Mouse (Mus musculus): Measurements from ENCODE around the gene Naa50. TPM values are rescaled to one million over a fixed set of nuclear protein-coding genes. Genes with fewer than 3 reads are reported as not detected.
A peak's percentile ranks its signal among the peaks of the same experiment; 100 is the strongest.

Gene Naa50
- polyA plus RNA-seq, 1 experiment from 2014 or later: 121 TPM

- Histone ChIP-seq H3K4me3 (replicated peaks) (peak overlapping the region; percentile 17), H3K27me3 (no peaks in the 10 kb centered on the region), H3K4me2 (peak overlapping the region; percentile 57), H3K9me3 (no peaks in the 10 kb centered on the region), H3K4me1 (replicated peaks) (peaks cover 13% of the 10 kb centered on the region), H3K36me3 (peaks cover 3% of the 10 kb centered on the region; the same call in 1 of the 2 replicates), H3K9ac (replicated peaks) (no peak overlapping the region), H3K27ac (no peak overlapping the region)
- 64% methylated on average over 6 of the region's 6 CpGs for WGBS
- no peak for ATAC-seq (ENCODE audit: insufficient number of reproducible peaks, insufficient read depth, low FRiP score, low TSS enrichment, low read depth)
Observed at GRCm38 (mm10) chr16:44141483-44141882, 1.9 kb downstream of the Naa50 start.

GRCm38 (mm10) chr16:44149002-44149767, 9.6 kb downstream of the Naa50 start:
- Histone ChIP-seq H3K4me2 (no peak overlapping the region), H3K27me3 (no peaks in the 10 kb centered on the region), H3K36me3 (peaks cover 3% of the 10 kb centered on the region; the same call in 1 of the 2 replicates), H3K9ac (replicated peaks) (no peak overlapping the region), H3K9me3 (no peaks in the 10 kb centered on the region), H3K4me1 (replicated peaks) (no peaks in the 10 kb centered on the region), H3K27ac (no peak overlapping the region), H3K4me3 (replicated peaks) (no peak overlapping the region)
- 86% methylated on average over 1 of the region's 1 CpGs for WGBS
- no peak for ATAC-seq (ENCODE audit: insufficient number of reproducible peaks, insufficient read depth, low FRiP score, low TSS enrichment, low read depth)

- Histone ChIP-seq H3K4me2 (no peak overlapping the region), H3K27me3 (no peaks in the 10 kb centered on the region), H3K9ac (replicated peaks) (no peak overlapping the region), H3K4me3 (replicated peaks) (no peak overlapping the region), H3K4me1 (replicated peaks) (no peaks in the 10 kb centered on the region), H3K27ac (no peak overlapping the region), H3K9me3 (no peaks in the 10 kb centered on the region), H3K36me3 (peaks cover 21% of the 10 kb centered on the region)
- WGBS: 69% methylated on average over 6 of the region's 6 CpGs
- ATAC-seq (ENCODE audit: insufficient number of reproducible peaks, insufficient read depth, low FRiP score, low TSS enrichment, low read depth): no peak
Observed at GRCm38 (mm10) chr16:44154497-44155057, 14.9 kb downstream of the Naa50 start.

- H3K9me3 ChIP-seq: no peaks in the 10 kb centered on the region
- no peak for ATAC-seq (ENCODE audit: insufficient number of reproducible peaks, insufficient read depth, low FRiP score, low TSS enrichment, low read depth)
Observed at GRCm38 (mm10) chr16:44159325-44159724, 19.7 kb downstream of the Naa50 start.

GRCm38 (mm10) chr16:44163831-44164230, 24.2 kb downstream of the Naa50 start:
- no peak for ATAC-seq (ENCODE audit: insufficient number of reproducible peaks, insufficient read depth, low FRiP score, low TSS enrichment, low read depth)
- Histone ChIP-seq H3K27me3 (no peaks in the 10 kb centered on the region), H3K4me1 (replicated peaks) (no peaks in the 10 kb centered on the region), H3K4me2 (no peak overlapping the region), H3K4me3 (replicated peaks) (no peak overlapping the region), H3K36me3 (peaks cover 21% of the 10 kb centered on the region), H3K27ac (no peak overlapping the region), H3K9ac (replicated peaks) (no peak overlapping the region), H3K9me3 (no peaks in the 10 kb centered on the region)
- 83% methylated on average over 2 of the region's 2 CpGs for WGBS

More at GRCm38 (mm10) chr16:44159325-44159724, 19.7 kb downstream of the Naa50 start:
- Histone ChIP-seq H3K9ac (replicated peaks) (no peak overlapping the region), H3K27ac (no peak overlapping the region), H3K4me2 (no peak overlapping the region), H3K4me1 (replicated peaks) (no peaks in the 10 kb centered on the region), H3K4me3 (replicated peaks) (no peak overlapping the region), H3K27me3 (no peaks in the 10 kb centered on the region), H3K36me3 (peaks cover 34% of the 10 kb centered on the region)
- WGBS: 94% methylated on average over 7 of the region's 7 CpGs

GRCm38 (mm10) chr16:44165182-44165581, 25.6 kb downstream of the Naa50 start:
- no peak overlapping the region for H3K4me2 ChIP-seq
- WGBS: 40% methylated on average over 3 of the region's 3 CpGs
- no peaks in the 10 kb centered on the region for H3K27me3 ChIP-seq
- H3K36me3 ChIP-seq: peaks cover 8% of the 10 kb centered on the region; the same call in 1 of the 2 replicates
- no peaks in the 10 kb centered on the region for H3K4me1 ChIP-seq (replicated peaks)
- ATAC-seq (ENCODE audit: insufficient number of reproducible peaks, insufficient read depth, low FRiP score, low TSS enrichment, low read depth): no peak
- no peak overlapping the region for H3K9ac ChIP-seq (replicated peaks)
- H3K9me3 ChIP-seq: no peaks in the 10 kb centered on the region
- H3K27ac ChIP-seq: no peak overlapping the region
- H3K4me3 ChIP-seq (replicated peaks): no peak overlapping the region

GRCm38 (mm10) chr16:44168990-44169389, 29.4 kb downstream of the Naa50 start:
- Histone ChIP-seq H3K4me2 (no peak overlapping the region), H3K36me3 (no peaks in the 10 kb centered on the region), H3K4me1 (replicated peaks) (peaks cover 1% of the 10 kb centered on the region; the same call in 1 of the 2 replicates), H3K27ac (no peak overlapping the region), H3K4me3 (replicated peaks) (no peak overlapping the region), H3K9me3 (no peaks in the 10 kb centered on the region), H3K9ac (replicated peaks) (no peak overlapping the region), H3K27me3 (no peaks in the 10 kb centered on the region)
- WGBS: 86% methylated on average over 4 of the region's 4 CpGs
- no peak for ATAC-seq (ENCODE audit: insufficient number of reproducible peaks, insufficient read depth, low FRiP score, low TSS enrichment, low read depth)

- Histone ChIP-seq H3K9me3 (no peaks in the 10 kb centered on the region), H3K4me1 (replicated peaks) (peaks cover 17% of the 10 kb centered on the region), H3K4me2 (peak overlapping the region; percentile 69), H3K36me3 (no peaks in the 10 kb centered on the region), H3K27me3 (no peaks in the 10 kb centered on the region), H3K27ac (peak overlapping the region; percentile 95), H3K9ac (replicated peaks) (peak overlapping the region; percentile 95), H3K4me3 (replicated peaks) (peak overlapping the region; percentile 88)
- under 1% methylated on average over 26 of the region's 26 CpGs for WGBS
- ATAC-seq (ENCODE audit: insufficient number of reproducible peaks, insufficient read depth, low FRiP score, low TSS enrichment, low read depth): peak; percentile 100
Observed at GRCm38 (mm10) chr16:44172297-44173154, 32.9 kb downstream of the Naa50 start.

- H3K27me3 ChIP-seq: no peaks in the 10 kb centered on the region
- under 1% methylated on average over 49 of the region's 77 CpGs for WGBS
- peak within 1 kb of the TSS; percentile 88 for H3K4me3 ChIP-seq (replicated peaks)
- H3K36me3 ChIP-seq: no peaks in the 10 kb centered on the region
- peak within 1 kb of the TSS; percentile 95 for H3K27ac ChIP-seq
- peak within 1 kb of the TSS; percentile 95 for H3K9ac ChIP-seq (replicated peaks)
- no peaks in the 10 kb centered on the region for H3K9me3 ChIP-seq
- H3K4me1 ChIP-seq (replicated peaks): peaks cover 17% of the 10 kb centered on the region
- peak within 1 kb of the TSS; percentile 69 for H3K4me2 ChIP-seq
- ATAC-seq (ENCODE audit: insufficient number of reproducible peaks, insufficient read depth, low FRiP score, low TSS enrichment, low read depth): peak; percentile 62
Observed at GRCm38 (mm10) chr16:44173155-44173941, 33.7 kb downstream of the Naa50 start, which contains the start of gene Usf3. Gene Usf3 (plus strand): TSS chr16:44173246.

GRCm38 (mm10) chr16:44173966-44174530, 34.4 kb downstream of the Naa50 start:
- peak overlapping the region; percentile 95 for H3K27ac ChIP-seq
- no peaks in the 10 kb centered on the region for H3K36me3 ChIP-seq
- H3K9ac ChIP-seq (replicated peaks): peak overlapping the region; percentile 95
- 21% methylated on average over 7 of the region's 7 CpGs for WGBS
- peak overlapping the region; percentile 88 for H3K4me3 ChIP-seq (replicated peaks)
- peaks cover 17% of the 10 kb centered on the region for H3K4me1 ChIP-seq (replicated peaks)
- ATAC-seq (ENCODE audit: insufficient number of reproducible peaks, insufficient read depth, low FRiP score, low TSS enrichment, low read depth): no peak
- H3K27me3 ChIP-seq: no peaks in the 10 kb centered on the region
- H3K9me3 ChIP-seq: no peaks in the 10 kb centered on the region
- peak overlapping the region; percentile 69 for H3K4me2 ChIP-seq

Measured in limb, embryonic 12.5 days (tissue).